Mouse (Mus musculus) small intestine, adult 2 months (tissue): Measurements from ENCODE around the gene Lhx6. TPM values are rescaled to one million over a fixed set of nuclear protein-coding genes. Genes with fewer than 3 reads are reported as not detected.

Experiments used
- H3K27ac ChIP-seq: fragments of 200-500 bp; 2 replicates; pipeline ENCODE4 v1.5.1; 2012; ENCODE audit warnings: low read depth, low read length, control low read depth, inconsistent platforms; ENCODE audit not compliant: insufficient read depth
- H3K27me3 ChIP-seq: fragments of 200-500 bp; 2 replicates; pipeline ENCODE4 v1.6.1; 2012; ENCODE audit warnings: mild to moderate bottlenecking, moderate library complexity, low read length, inconsistent platforms; ENCODE audit not compliant: control insufficient read depth, insufficient read depth
- H3K36me3 ChIP-seq: fragments of 200-500 bp; 2 replicates; pipeline ENCODE4 v1.6.1; 2012; ENCODE audit warnings: mild to moderate bottlenecking, low read length, control low read depth, inconsistent platforms; ENCODE audit not compliant: control insufficient read depth, insufficient read depth
- H3K4me1 ChIP-seq: fragments of 200-500 bp; 2 replicates; pipeline ENCODE4 v1.6.1; 2012; ENCODE audit warnings: low read length, inconsistent platforms, mixed read lengths; ENCODE audit not compliant: control insufficient read depth, insufficient read depth, insufficient read length
- H3K4me3 ChIP-seq: fragments of 200-500 bp; 2 replicates; pipeline ENCODE4 v1.5.1; 2012; ENCODE audit warnings: low read depth, mild to moderate bottlenecking, control low read depth, inconsistent platforms, low read length, moderate library complexity
- CTCF ChIP-seq: fragments of 200-500 bp; IDR thresholded peaks from 2 replicates; pipeline ENCODE4 v1.5.1; 2012; ENCODE audit warnings: low read depth, mild to moderate bottlenecking, control low read depth, inconsistent platforms, low read length, moderate library complexity, mixed read lengths; ENCODE audit not compliant: insufficient replicate concordance, insufficient read length; ENCODE audit errors: extremely low read depth
- POLR2A ChIP-seq: fragments of 200-500 bp; IDR thresholded peaks from 2 replicates; pipeline ENCODE4 v1.6.1; 2012; ENCODE audit warnings: low read depth, mild to moderate bottlenecking, control low read depth, inconsistent platforms, low read length, moderate library complexity
- WGBS: fragments of 180-500 bp; shearing (Covaris S2); methylation state at CpG from one replicate; pipeline ENCODE4 v1.1.7; 2018; 5-methylcytosine and 5-hydroxymethylcytosine counted together
- polyA plus RNA-seq: library from polyadenylated mRNA; depleted of rRNA; stranded (reverse); fragments of >200 nt; gene quantifications from 2 replicates; pipeline ENCODE4 v1.2.3, GENCODE M21; 2012; rRNA removed

Gene Lhx6
- polyA plus RNA-seq, 1 experiment: 1.3 TPM

DNA sequence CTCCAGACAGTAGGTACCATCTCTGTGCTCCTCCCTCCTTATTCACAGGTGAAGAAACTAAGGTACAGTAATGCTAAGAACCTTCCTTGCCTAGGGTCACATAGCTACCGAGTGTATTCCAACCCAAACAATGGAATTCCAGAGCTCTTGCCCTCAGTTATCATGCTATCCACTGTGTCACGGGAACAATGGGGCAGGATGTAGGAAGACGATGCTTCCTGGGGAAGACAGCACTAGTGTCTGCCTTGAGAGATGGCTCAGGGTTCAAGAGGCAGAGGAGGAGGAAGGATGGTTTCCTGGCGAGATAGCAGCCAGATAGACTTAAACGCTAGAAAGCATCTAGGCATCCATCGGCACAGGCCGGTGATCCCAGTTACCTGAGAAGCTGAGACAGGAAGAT is 72.3 kb downstream of the Lhx6 start:
- peaks cover 21% of the 10 kb centered on the region for H3K36me3 ChIP-seq
- no peak overlapping the region for H3K4me3 ChIP-seq
- no peaks in the 10 kb centered on the region for H3K27me3 ChIP-seq
- WGBS: 78% methylated on average over 7 of the region's 7 CpGs
- H3K27ac ChIP-seq: no peak overlapping the region
- no peaks in the 10 kb centered on the region; the same call in 1 of the 2 replicates for H3K4me1 ChIP-seq
- TF ChIP-seq CTCF (no peak), POLR2A (no peak)

Other genes starting within 250 kb of the Lhx6 start
- gene Ttll11, start 125.5 kb downstream of the Lhx6 start, polyA plus RNA-seq: 0.48 and 0.91 TPM in 2 replicates
- 59.6 and 86.0 TPM in 2 replicates for gene Ndufa8, start 56.0 kb downstream of the Lhx6 start, polyA plus RNA-seq
- gene Morn5, start 56.0 kb downstream of the Lhx6 start, polyA plus RNA-seq: not detected in 2 replicates
- gene Mrrf, start 31.0 kb upstream of the Lhx6 start, polyA plus RNA-seq: 10.6 and 18.0 TPM in 2 replicates
- gene Rbm18, start 31.4 kb upstream of the Lhx6 start, polyA plus RNA-seq: 3.4 and 4.3 TPM in 2 replicates
- 24.4 and 24.7 TPM in 2 replicates for gene Ptgs1, start 125.0 kb upstream of the Lhx6 start, polyA plus RNA-seq